Mouse (Mus musculus) gastrocnemius, postnatal 14 days (tissue): ENCODE data around the gene Spin1. TPM values are rescaled to one million over a fixed set of nuclear protein-coding genes. Genes with fewer than 3 reads are reported as not detected.

Source experiments
- DNase-seq: peaks from one replicate; pipeline ENCODE4 v3.0.0; 2021; ENCODE audit warnings: mixed read lengths
- intact Hi-C: fragments of 180-260 bp; cut with DNase I; formaldehyde crosslinking; loops from one replicate; pipeline ENCODE4 v1.15.1; 2025; ENCODE audit warnings: low total_unique reads
- total RNA-seq, 2 experiments: library from RNA; stranded (reverse); gene quantifications; 2 replicates each; pipeline ENCODE4 v1.2.3; 2021

Spin1 gene
- total RNA-seq, 2 experiments from 2014 or later: 16.9 to 18.6 TPM

DNA sequence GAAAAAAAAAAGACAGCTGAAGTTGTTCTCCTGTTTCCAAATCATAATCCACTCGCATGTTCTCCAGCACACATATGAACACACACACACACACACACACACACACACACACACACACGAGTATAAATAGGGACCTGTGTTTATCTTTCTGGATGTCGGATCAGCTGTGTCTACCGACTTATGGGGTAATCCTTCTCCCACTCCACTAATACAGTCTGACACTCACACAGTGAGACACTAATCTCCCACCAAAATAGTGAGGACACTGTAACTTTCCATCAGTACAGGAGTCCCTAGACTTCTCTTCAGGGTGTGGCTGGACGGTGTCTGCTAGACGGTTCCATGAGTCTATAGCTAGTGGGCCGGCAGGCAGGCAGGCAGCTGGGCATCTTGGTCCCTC is 81.6 kb downstream of the Spin1 start:
- no peak for DNase-seq
- intact Hi-C loops: no loop called here

DNA sequence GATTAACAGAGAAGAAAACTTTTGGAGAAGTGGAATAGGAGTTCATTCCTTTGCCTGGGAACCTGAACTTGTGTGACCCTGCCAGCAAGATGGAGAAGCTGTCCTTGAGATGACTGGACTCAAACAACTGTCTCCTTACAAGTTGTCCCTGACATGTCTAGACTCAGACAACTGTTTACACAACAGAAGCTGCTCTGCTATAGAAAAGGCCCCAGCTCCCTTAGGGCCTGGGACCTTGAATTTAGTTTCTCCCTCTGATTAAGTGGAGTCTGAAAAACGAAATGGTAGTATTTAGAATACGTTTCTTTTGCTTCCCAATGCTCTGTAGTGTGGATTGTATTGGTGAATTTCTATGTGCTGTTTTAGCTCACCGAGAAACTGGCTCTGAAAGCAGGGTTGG is 84.2 kb downstream of the Spin1 start:
- intact Hi-C loops: no loop called here
- no peak for DNase-seq

- DNase-seq: no peak
- intact Hi-C loops: loop anchor here (5.0 kb wide), 1 partner anchor 227 kb away; no protein-coding TSS in a partner anchor
Measured at GRCm38 (mm10) chr13:51190336-51190735, 89.7 kb downstream of the Spin1 start.

DNA sequence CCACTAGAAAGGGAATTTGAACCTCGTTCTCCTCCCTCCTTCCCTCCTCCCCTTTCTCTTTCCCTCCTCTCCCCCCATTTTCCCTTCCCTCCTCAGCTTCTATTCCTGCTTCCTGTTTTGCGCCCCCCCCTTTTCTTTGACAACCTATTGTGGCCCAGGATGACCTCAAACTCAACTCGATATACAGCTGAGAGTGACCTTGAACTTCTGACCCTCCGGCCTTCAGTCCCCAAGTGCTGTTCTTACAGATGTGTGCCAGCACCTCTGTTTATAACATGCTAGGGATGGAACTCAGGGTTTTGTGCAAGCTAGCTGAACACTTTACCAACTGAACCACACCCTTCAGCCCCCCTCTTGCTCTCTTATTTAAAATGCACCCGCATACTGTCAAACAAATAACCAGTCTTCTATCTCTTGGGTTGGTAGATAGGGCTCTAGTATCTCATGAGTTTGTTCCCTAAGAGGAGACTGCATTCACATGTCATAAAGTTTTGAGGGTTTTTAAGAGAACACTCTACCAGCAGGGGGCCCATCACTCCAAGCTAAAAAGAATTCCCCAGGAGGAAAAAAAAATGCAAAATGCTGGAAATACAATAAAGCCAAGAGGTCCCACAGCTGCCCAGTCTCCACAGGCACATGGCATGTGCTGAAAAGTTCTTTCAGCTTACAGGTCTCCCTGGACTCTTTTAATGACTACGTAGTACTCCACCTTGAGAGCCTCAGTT is 90.9 kb downstream of the Spin1 start:
- intact Hi-C loops: loop anchor here (5.0 kb wide), 1 partner anchor 226 kb away; no protein-coding TSS in a partner anchor
- no peak for DNase-seq

- intact Hi-C loops: loop anchor here (5.0 kb wide), 1 partner anchor 223 kb away; no protein-coding TSS in a partner anchor
- DNase-seq: no peak
Measured at GRCm38 (mm10) chr13:51193893-51194292, 93.2 kb downstream of the Spin1 start.

DNA sequence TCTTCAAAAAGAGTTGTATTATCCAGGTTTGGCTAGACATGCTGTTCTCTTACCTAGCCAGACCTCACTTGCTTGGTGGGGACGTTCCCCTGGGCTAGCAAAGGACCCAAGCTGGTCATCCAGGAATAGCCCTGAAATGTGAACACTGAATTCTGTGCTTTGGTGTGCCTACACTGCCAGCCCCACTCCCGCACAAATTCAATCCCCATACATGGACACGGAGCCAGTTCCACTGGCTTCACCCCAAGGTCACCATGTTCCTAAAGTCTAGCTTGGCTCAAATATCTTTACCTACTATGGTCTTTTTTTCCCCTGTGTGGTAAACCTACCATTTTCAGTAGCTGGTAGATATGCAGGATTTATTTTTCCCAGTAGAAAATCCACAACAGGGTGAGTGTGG is 97.0 kb downstream of the Spin1 start:
- no peak for DNase-seq
- intact Hi-C loops: no loop called here

- intact Hi-C loops: no loop called here
- peak; percentile 24 for DNase-seq
Measured at GRCm38 (mm10) chr13:51198186-51198585, 97.5 kb downstream of the Spin1 start.

Other genes starting within 250 kb of the Spin1 start
- gene Nxnl2, start 70.1 kb downstream of the Spin1 start, total RNA-seq: under 1 TPM; 0.25 to 0.55 TPM